Mouse (Mus musculus): ENCODE data around the gene Tet1. TPM values are rescaled to one million over a fixed set of nuclear protein-coding genes. Genes with fewer than 3 reads are reported as not detected.

Tet1 gene
- polyA plus RNA-seq, 1 experiment from 2014 or later: 22.8 TPM

- H3K36me3 ChIP-seq: peaks cover 13% of the 10 kb centered on the region
- no peak overlapping the region for H3K27ac ChIP-seq
- peaks cover 16% of the 10 kb centered on the region for H3K4me1 ChIP-seq
- 0 out of 2 replicates have a peak, but pooled peaks have one; percentile 40 for ATAC-seq (ENCODE audit: insufficient number of reproducible peaks, low FRiP score, low TSS enrichment, low read depth)
- 35% methylated on average over 9 of the region's 9 CpGs for WGBS
- H3K4me2 ChIP-seq: no peak overlapping the region
- H3K27me3 ChIP-seq: no peaks in the 10 kb centered on the region
- no peaks in the 10 kb centered on the region for H3K9me3 ChIP-seq
- H3K9ac ChIP-seq: no peak overlapping the region
- no peak overlapping the region for H3K4me3 ChIP-seq
Measured at GRCm38 (mm10) chr10:62843787-62844491, 64.9 kb downstream of the Tet1 start.

- no peak overlapping the region for H3K9ac ChIP-seq
- H3K4me1 ChIP-seq: peaks cover 10% of the 10 kb centered on the region
- H3K27ac ChIP-seq: no peak overlapping the region
- peaks cover 23% of the 10 kb centered on the region for H3K36me3 ChIP-seq
- no peaks in the 10 kb centered on the region for H3K9me3 ChIP-seq
- no peak overlapping the region for H3K4me2 ChIP-seq
- H3K4me3 ChIP-seq: no peak overlapping the region
- WGBS: 74% methylated on average over 10 of the region's 10 CpGs
- no peaks in the 10 kb centered on the region for H3K27me3 ChIP-seq
- ATAC-seq (ENCODE audit: insufficient number of reproducible peaks, low FRiP score, low TSS enrichment, low read depth): no peak
Measured at GRCm38 (mm10) chr10:62841901-62842447, 66.8 kb downstream of the Tet1 start.

- H3K4me1 ChIP-seq: peaks cover 6% of the 10 kb centered on the region; the same call in 1 of the 2 replicates
- peaks cover 23% of the 10 kb centered on the region for H3K36me3 ChIP-seq
- H3K27me3 ChIP-seq: no peaks in the 10 kb centered on the region
- H3K4me2 ChIP-seq: no peak overlapping the region
- H3K27ac ChIP-seq: no peak overlapping the region
- no peak for ATAC-seq (ENCODE audit: insufficient number of reproducible peaks, low FRiP score, low TSS enrichment, low read depth)
- H3K9ac ChIP-seq: no peak overlapping the region
- H3K9me3 ChIP-seq: no peaks in the 10 kb centered on the region
- no peak overlapping the region for H3K4me3 ChIP-seq
- 89% methylated on average over 7 of the region's 7 CpGs for WGBS
Measured at GRCm38 (mm10) chr10:62840687-62841086, 68.1 kb downstream of the Tet1 start.

GRCm38 (mm10) chr10:62837987-62838386, 70.8 kb downstream of the Tet1 start:
- no peaks in the 10 kb centered on the region for H3K4me1 ChIP-seq
- no peak for ATAC-seq (ENCODE audit: insufficient number of reproducible peaks, low FRiP score, low TSS enrichment, low read depth)
- WGBS: 86% methylated on average over 5 of the region's 5 CpGs
- H3K4me2 ChIP-seq: no peak overlapping the region
- no peaks in the 10 kb centered on the region for H3K9me3 ChIP-seq
- H3K36me3 ChIP-seq: peaks cover 23% of the 10 kb centered on the region
- H3K27ac ChIP-seq: no peak overlapping the region
- no peak overlapping the region for H3K9ac ChIP-seq
- H3K4me3 ChIP-seq: no peak overlapping the region
- no peaks in the 10 kb centered on the region for H3K27me3 ChIP-seq

- no peak for ATAC-seq (ENCODE audit: insufficient number of reproducible peaks, low FRiP score, low TSS enrichment, low read depth)
- H3K4me2 ChIP-seq: no peak overlapping the region
- H3K27ac ChIP-seq: no peak overlapping the region
- no peak overlapping the region for H3K4me3 ChIP-seq
- WGBS: 80% methylated on average over 9 of the region's 9 CpGs
- no peaks in the 10 kb centered on the region for H3K4me1 ChIP-seq
- no peaks in the 10 kb centered on the region for H3K9me3 ChIP-seq
- H3K36me3 ChIP-seq: peaks cover 16% of the 10 kb centered on the region; the same call in 1 of the 2 replicates
- H3K27me3 ChIP-seq: no peaks in the 10 kb centered on the region
- no peak overlapping the region for H3K9ac ChIP-seq
Measured at GRCm38 (mm10) chr10:62832783-62833182, 76.0 kb downstream of the Tet1 start.

- Histone ChIP-seq H3K4me1 (no peaks in the 10 kb centered on the region), H3K4me3 (no peak overlapping the region), H3K27me3 (no peaks in the 10 kb centered on the region), H3K27ac (no peak overlapping the region), H3K36me3 (peaks cover 22% of the 10 kb centered on the region), H3K9ac (no peak overlapping the region), H3K4me2 (no peak overlapping the region), H3K9me3 (no peaks in the 10 kb centered on the region)
- no peak for ATAC-seq (ENCODE audit: insufficient number of reproducible peaks, low FRiP score, low TSS enrichment, low read depth)
- WGBS: 79% methylated on average over 2 of the region's 2 CpGs
Measured at GRCm38 (mm10) chr10:62831546-62831945, 77.2 kb downstream of the Tet1 start.

- Histone ChIP-seq H3K27ac (no peak overlapping the region), H3K9me3 (no peaks in the 10 kb centered on the region), H3K4me1 (no peaks in the 10 kb centered on the region), H3K4me2 (no peak overlapping the region), H3K9ac (no peak overlapping the region), H3K27me3 (no peaks in the 10 kb centered on the region), H3K36me3 (peaks cover 30% of the 10 kb centered on the region), H3K4me3 (no peak overlapping the region)
- 87% methylated on average over 8 of the region's 8 CpGs for WGBS
- ATAC-seq (ENCODE audit: insufficient number of reproducible peaks, low FRiP score, low TSS enrichment, low read depth): no peak
Measured at GRCm38 (mm10) chr10:62824474-62824873, 84.3 kb downstream of the Tet1 start.

GRCm38 (mm10) chr10:62823431-62823830, 85.4 kb downstream of the Tet1 start:
- WGBS: 81% methylated on average over 4 of the region's 4 CpGs
- Histone ChIP-seq H3K4me2 (no peak overlapping the region), H3K27me3 (no peaks in the 10 kb centered on the region), H3K36me3 (peaks cover 35% of the 10 kb centered on the region), H3K9me3 (no peaks in the 10 kb centered on the region), H3K4me3 (no peak overlapping the region), H3K9ac (no peak overlapping the region), H3K27ac (no peak overlapping the region), H3K4me1 (no peaks in the 10 kb centered on the region)
- ATAC-seq (ENCODE audit: insufficient number of reproducible peaks, low FRiP score, low TSS enrichment, low read depth): no peak

GRCm38 (mm10) chr10:62810010-62810409, 98.8 kb downstream of the Tet1 start:
- Histone ChIP-seq H3K9me3 (no peaks in the 10 kb centered on the region), H3K4me3 (no peak overlapping the region), H3K27me3 (no peaks in the 10 kb centered on the region), H3K4me1 (no peaks in the 10 kb centered on the region), H3K9ac (no peak overlapping the region), H3K36me3 (peaks cover 28% of the 10 kb centered on the region), H3K27ac (no peak overlapping the region), H3K4me2 (no peak overlapping the region)
- WGBS: 79% methylated on average over 4 of the region's 4 CpGs
- no peak for ATAC-seq (ENCODE audit: insufficient number of reproducible peaks, low FRiP score, low TSS enrichment, low read depth)

GRCm38 (mm10) chr10:62808766-62809165, 100.0 kb downstream of the Tet1 start:
- H3K4me2 ChIP-seq: no peak overlapping the region
- H3K9me3 ChIP-seq: no peaks in the 10 kb centered on the region
- no peaks in the 10 kb centered on the region for H3K27me3 ChIP-seq
- H3K9ac ChIP-seq: no peak overlapping the region
- no peak for ATAC-seq (ENCODE audit: insufficient number of reproducible peaks, low FRiP score, low TSS enrichment, low read depth)
- no peak overlapping the region for H3K27ac ChIP-seq
- H3K36me3 ChIP-seq: peaks cover 17% of the 10 kb centered on the region
- WGBS: 88% methylated on average over 2 of the region's 2 CpGs
- no peaks in the 10 kb centered on the region for H3K4me1 ChIP-seq
- H3K4me3 ChIP-seq: no peak overlapping the region

- Histone ChIP-seq H3K27ac (no peak overlapping the region), H3K9ac (no peak overlapping the region), H3K4me1 (no peaks in the 10 kb centered on the region), H3K4me2 (no peak overlapping the region), H3K27me3 (no peaks in the 10 kb centered on the region), H3K9me3 (no peaks in the 10 kb centered on the region), H3K36me3 (peaks cover 12% of the 10 kb centered on the region), H3K4me3 (no peak overlapping the region)
- no peak for ATAC-seq (ENCODE audit: insufficient number of reproducible peaks, low FRiP score, low TSS enrichment, low read depth)
- WGBS: 89% methylated on average over 7 of the region's 7 CpGs
Measured at GRCm38 (mm10) chr10:62808316-62808715, 100.5 kb downstream of the Tet1 start.

- Histone ChIP-seq H3K4me2 (no peak overlapping the region), H3K27me3 (no peaks in the 10 kb centered on the region), H3K27ac (no peak overlapping the region), H3K36me3 (no peaks in the 10 kb centered on the region), H3K9ac (no peak overlapping the region), H3K9me3 (no peaks in the 10 kb centered on the region), H3K4me3 (no peak overlapping the region), H3K4me1 (no peaks in the 10 kb centered on the region)
- 86% methylated on average over 2 of the region's 2 CpGs for WGBS
- no peak for ATAC-seq (ENCODE audit: insufficient number of reproducible peaks, low FRiP score, low TSS enrichment, low read depth)
Measured at GRCm38 (mm10) chr10:62804106-62804505, 104.7 kb downstream of the Tet1 start.

All from limb, embryonic 15.5 days (tissue).